Mouse (Mus musculus) MEL (cell line): Measurements from ENCODE around the gene Ctdspl. TPM values are rescaled to one million over a fixed set of nuclear protein-coding genes. Genes with fewer than 3 reads are reported as not detected.
A peak's percentile ranks its signal among the peaks of the same experiment; 100 is the strongest.

Experiments used
- DNase-seq: peaks from one replicate; pipeline ENCODE4 v3.0.0; 2011; ENCODE audit warnings: low read depth, low spot score
- H3K27ac ChIP-seq: 2 replicates; pipeline ENCODE4 v1.5.1; 2012; ENCODE audit warnings: low read depth, mild to moderate bottlenecking, control low read depth, low read length, moderate library complexity; ENCODE audit not compliant: control insufficient read depth
- H3K27me3 ChIP-seq, 2 experiments: fragments of 150-350 bp in 1 of 2; sonication (generic) in 1 of 2; 2 replicates each; pipeline ENCODE4 v1.6.1; 2012; ENCODE audit warnings: low read length in 2 of 2, mild to moderate bottlenecking in 2 of 2, improper control_type of control experiment in 1 of 2, moderate library complexity in 1 of 2; ENCODE audit not compliant: insufficient read depth in 2 of 2, control insufficient read depth in 1 of 2
- H3K36me3 ChIP-seq, 2 experiments: 2 replicates each; pipeline ENCODE4 v1.6.1; 2012 to 2014; ENCODE audit warnings: low read length in 2 of 2, improper control_type of control experiment in 1 of 2, inconsistent platforms in 1 of 2, mild to moderate bottlenecking in 1 of 2; ENCODE audit not compliant: insufficient read depth in 2 of 2, control insufficient read depth in 1 of 2
- H3K4me1 ChIP-seq, 2 experiments: fragments of 150-350 bp in 1 of 2; sonication (generic) in 1 of 2; 2 replicates each; pipeline ENCODE4 v1.6.1; 2012; ENCODE audit warnings: low read length in 2 of 2, improper control_type of control experiment in 1 of 2, mild to moderate bottlenecking in 1 of 2; ENCODE audit not compliant: insufficient read depth in 2 of 2, control insufficient read depth in 1 of 2
- H3K4me3 ChIP-seq, 2 experiments: fragments of 150-350 bp in 1 of 2; sonication (generic) in 1 of 2; 2 replicates each; pipeline ENCODE4 v1.5.1; 2012; ENCODE audit warnings: low read depth in 2 of 2, low read length in 2 of 2, mild to moderate bottlenecking in 2 of 2, moderate library complexity in 2 of 2, control low read depth in 1 of 2, improper control_type of control experiment in 1 of 2; ENCODE audit not compliant: control insufficient read depth in 1 of 2, insufficient read depth in 1 of 2
- H3K79me2 ChIP-seq: 2 replicates; pipeline ENCODE4 v1.6.1; 2012; ENCODE audit warnings: mild to moderate bottlenecking, low read length, moderate library complexity; ENCODE audit not compliant: control insufficient read depth, poor library complexity, insufficient read depth
- H3K9ac ChIP-seq: 2 replicates; pipeline ENCODE4 v1.6.1; 2012; ENCODE audit warnings: low read depth, mild to moderate bottlenecking, control low read depth, low read length, moderate library complexity; ENCODE audit not compliant: control insufficient read depth, poor library complexity, severe bottlenecking
- H3K9me3 ChIP-seq: fragments of 150-350 bp; sonication (generic); replicated peaks from 2 replicates; pipeline ENCODE4 v1.6.1; 2012; ENCODE audit warnings: mild to moderate bottlenecking, low read length, improper control_type of control experiment, moderate library complexity; ENCODE audit not compliant: insufficient read depth
- CHD1 ChIP-seq: IDR thresholded peaks from 2 replicates; pipeline ENCODE4 v1.6.1; 2012; ENCODE audit warnings: low read depth, mild to moderate bottlenecking, inconsistent platforms, low read length, improper control_type of control experiment
- ELF1 ChIP-seq: IDR thresholded peaks from 2 replicates; pipeline ENCODE4 v1.6.1; 2014; ENCODE audit warnings: low read depth, mild to moderate bottlenecking, inconsistent platforms, low read length, improper control_type of control experiment, moderate library complexity
- EP300 ChIP-seq, 2 experiments: IDR thresholded peaks; 2 replicates each; pipeline ENCODE4 v1.6.1; 2011; ENCODE audit warnings: improper control_type of control experiment in 2 of 2, low read length in 2 of 2, low read depth in 1 of 2, mild to moderate bottlenecking in 1 of 2
- ETS1 ChIP-seq: IDR thresholded peaks from 2 replicates; pipeline ENCODE4 v1.6.1; 2012; ENCODE audit warnings: low read depth, mild to moderate bottlenecking, inconsistent platforms, low read length, improper control_type of control experiment, moderate library complexity
- GATA1 ChIP-seq: IDR thresholded peaks from 2 replicates; pipeline ENCODE4 v1.6.1; 2011; ENCODE audit warnings: low read depth, low read length, improper control_type of control experiment
- MEF2A ChIP-seq: IDR thresholded peaks from 2 replicates; pipeline ENCODE4 v1.6.1; 2014; ENCODE audit warnings: low read depth, mild to moderate bottlenecking, inconsistent platforms, low read length, improper control_type of control experiment; ENCODE audit not compliant: poor library complexity, insufficient replicate concordance, severe bottlenecking; ENCODE audit errors: extremely low read depth
- NELFE ChIP-seq: IDR thresholded peaks from 2 replicates; pipeline ENCODE4 v1.6.1; 2011; ENCODE audit warnings: low read depth, low read length, improper control_type of control experiment
- RCOR1 ChIP-seq: IDR thresholded peaks from 2 replicates; pipeline ENCODE4 v1.6.1; 2012; ENCODE audit warnings: low read depth, mild to moderate bottlenecking, inconsistent platforms, low read length, improper control_type of control experiment
- TAL1 ChIP-seq: IDR thresholded peaks from 2 replicates; pipeline ENCODE4 v1.6.1; 2012; ENCODE audit warnings: mild to moderate bottlenecking, inconsistent platforms, low read length, moderate library complexity, mixed read lengths
- TCF12 ChIP-seq: IDR thresholded peaks from 2 replicates; pipeline ENCODE4 v1.6.1; 2014; ENCODE audit warnings: low read depth, mild to moderate bottlenecking, inconsistent platforms, low read length, improper control_type of control experiment, moderate library complexity
- USF2 ChIP-seq, 2 experiments: IDR thresholded peaks; 2 replicates each; pipeline ENCODE4 v1.6.1; 2011 to 2012; ENCODE audit warnings: improper control_type of control experiment in 2 of 2, low read length in 2 of 2, borderline replicate concordance in 1 of 2, inconsistent platforms in 1 of 2, low read depth in 1 of 2, mild to moderate bottlenecking in 1 of 2; ENCODE audit not compliant: insufficient read depth in 1 of 2
- ZNF384 ChIP-seq: IDR thresholded peaks from 2 replicates; pipeline ENCODE4 v1.6.1; 2012; ENCODE audit warnings: low read depth, mild to moderate bottlenecking, inconsistent platforms, low read length, improper control_type of control experiment
- polyA plus RNA-seq, 2 experiments: library from polyadenylated mRNA; stranded (reverse) in 1 of 2; unstranded in 1 of 2; fragments of >175 nt in 1 of 2; fragments of >200 nt in 1 of 2; gene quantifications; 2 replicates each; pipeline versions ENCODE4 v1.2.1 to v1.2.4; 2012; ENCODE audit warnings: low replicate concordance in 2 of 2, low read depth in 1 of 2; ENCODE audit not compliant: insufficient read length in 2 of 2, insufficient read depth in 1 of 2, missing spikeins in 1 of 2
- total RNA-seq: library from RNA; depleted of rRNA; stranded (reverse); fragments of 300-350 nt; gene quantifications from 2 replicates; pipeline ENCODE4 v1.2.3, GENCODE M21; 2012

Gene Ctdspl
- total and polyA plus RNA-seq, 3 experiments = 15.3 to 20.7 TPM; not detected in 1

DNA sequence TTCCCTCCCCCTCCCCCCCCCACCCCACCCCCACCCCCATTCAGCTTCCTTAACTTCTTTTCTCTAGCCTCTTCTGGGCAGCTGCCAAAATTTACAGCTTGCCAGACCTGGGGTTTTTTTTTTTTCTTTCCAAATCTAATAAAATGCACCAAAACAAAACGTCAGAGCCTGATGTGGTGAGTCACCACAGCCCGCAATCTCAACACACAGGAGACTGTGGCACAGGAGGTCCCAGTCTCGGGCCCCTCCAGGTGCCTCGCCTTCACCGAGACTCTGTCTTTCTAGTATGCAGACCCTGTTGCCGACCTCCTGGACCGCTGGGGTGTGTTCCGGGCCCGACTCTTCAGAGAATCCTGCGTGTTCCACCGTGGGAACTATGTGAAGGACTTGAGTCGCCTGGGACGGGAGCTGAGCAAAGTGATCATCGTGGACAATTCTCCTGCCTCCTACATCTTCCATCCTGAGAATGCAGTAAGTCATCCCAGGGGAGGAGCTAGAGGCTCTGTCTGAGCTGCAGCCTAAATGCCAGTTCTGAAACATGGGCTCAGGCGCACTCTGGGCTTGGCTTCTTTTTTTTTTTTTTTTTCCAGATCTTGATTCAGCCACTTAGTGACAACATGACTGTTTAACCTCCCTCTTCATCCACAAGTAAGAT lies 111.0 kb downstream of the Ctdspl start:
- Histone ChIP-seq H3K9me3 (no peaks in the 10 kb centered on the region), H3K4me3 (no peak overlapping the region), H3K36me3 (no peaks in the 10 kb centered on the region; a peak in 1 of 4 replicates), H3K4me1 (no peaks in the 10 kb centered on the region), H3K27ac (no peak overlapping the region), H3K79me2 (no peaks in the 10 kb centered on the region)
- DNase-seq = peak; percentile 55
- TF ChIP-seq CHD1 = no peak
- peak; percentile 25; the same call in 1 of the 2 replicates for TF ChIP-seq RCOR1
- peak; percentile 76 for TF ChIP-seq ZNF384
- TF ChIP-seq, all 39 proteins: peak for 2
- Histone ChIP-seq H3K27me3 (no peaks in the 10 kb centered on the region), H3K9ac (no peak overlapping the region)

GRCm38 (mm10) chr9:119038574-119038973 lies 112.3 kb downstream of the Ctdspl start:
- DNase-seq = peak; percentile 36
- no peaks in the 10 kb centered on the region for H3K4me1 ChIP-seq
- TF ChIP-seq ELF1 (no peak), ETS1 (0 out of 2 replicates have a peak, but pooled peaks have one; percentile 8), TCF12 (peak; percentile 33; the same call in 1 of the 2 replicates), GATA1 (peak; percentile 49), MEF2A (no peak), NELFE (no peak), USF2 (IDR thresholded peaks at IDR 0.05; ENCODE audit: borderline replicate concordance in 1 of 2, insufficient read depth in 1 of 2, low read depth in 1 of 2, low read length in 2 of 2) (no peak), EP300 (IDR thresholded peaks at IDR 0.05; ENCODE audit: low read depth in 1 of 2, low read length in 2 of 2) (peak in 1 of 2 experiments; percentile 33; a peak in 2 of 4 replicates), TAL1 (peak; percentile 33; the same call in 1 of the 2 replicates)
- no peak overlapping the region for H3K27ac ChIP-seq
- no peak overlapping the region for H3K4me3 ChIP-seq
- no peaks in the 10 kb centered on the region; a peak in 1 of 4 replicates for H3K36me3 ChIP-seq
- no peaks in the 10 kb centered on the region for H3K9me3 ChIP-seq
- no peak overlapping the region for H3K9ac ChIP-seq
- no peaks in the 10 kb centered on the region for H3K79me2 ChIP-seq
- no peaks in the 10 kb centered on the region for H3K27me3 ChIP-seq
